Mouse (Mus musculus) 416B (cell line): Measurements from ENCODE around the gene Slc27a4.

Experiments
- DNase-seq: peaks from one replicate; pipeline ENCODE4 v3.0.0; 2011; ENCODE audit warnings: low read depth

Gene Slc27a4

GRCm38 (mm10) chr2:29820025-29820817 is 17.8 kb downstream of the Slc27a4 start, which contains the start of gene Urm1:
TSS of gene Urm1 (plus strand) at chr2:29820075.
- DNase-seq = no peak

- DNase-seq = no peak
Measured at GRCm38 (mm10) chr2:29826318-29826925, 24.0 kb downstream of the Slc27a4 start.

GRCm38 (mm10) chr2:29826926-29827708 is 24.7 kb downstream of the Slc27a4 start:
- DNase-seq = peak; percentile 99

- DNase-seq = peak; percentile 52
Measured at GRCm38 (mm10) chr2:29827709-29828024, 25.2 kb downstream of the Slc27a4 start.

GRCm38 (mm10) chr2:29831106-29831505 is 28.7 kb downstream of the Slc27a4 start:
- no peak for DNase-seq

- no peak for DNase-seq
Measured at GRCm38 (mm10) chr2:29833796-29834195, 31.4 kb downstream of the Slc27a4 start.

- no peak for DNase-seq
Measured at GRCm38 (mm10) chr2:29835391-29835899, 33.0 kb downstream of the Slc27a4 start.

- no peak for DNase-seq
Measured at GRCm38 (mm10) chr2:29839460-29839859, 37.0 kb downstream of the Slc27a4 start.

- no peak for DNase-seq
Measured at GRCm38 (mm10) chr2:29843231-29844105, 41.0 kb downstream of the Slc27a4 start.

GRCm38 (mm10) chr2:29844115-29844514 is 41.7 kb downstream of the Slc27a4 start:
- no peak for DNase-seq

- no peak for DNase-seq
Measured at GRCm38 (mm10) chr2:29844661-29845060, 42.2 kb downstream of the Slc27a4 start.

GRCm38 (mm10) chr2:29845636-29846035 is 43.2 kb downstream of the Slc27a4 start:
- DNase-seq = no peak

GRCm38 (mm10) chr2:29846061-29846853 is 43.8 kb downstream of the Slc27a4 start:
- DNase-seq = no peak

GRCm38 (mm10) chr2:29846911-29847310 is 44.5 kb downstream of the Slc27a4 start:
- no peak for DNase-seq

GRCm38 (mm10) chr2:29849041-29849440 is 46.6 kb downstream of the Slc27a4 start:
- peak; percentile 79 for DNase-seq

GRCm38 (mm10) chr2:29849841-29850480 is 47.5 kb downstream of the Slc27a4 start:
- DNase-seq = peak; percentile 78

- DNase-seq = no peak
Measured at GRCm38 (mm10) chr2:29852957-29853485, 50.6 kb downstream of the Slc27a4 start.

GRCm38 (mm10) chr2:29853736-29854135 is 51.3 kb downstream of the Slc27a4 start:
- no peak for DNase-seq

- no peak for DNase-seq
Measured at GRCm38 (mm10) chr2:29855585-29856210, 53.3 kb downstream of the Slc27a4 start.
